Mouse (Mus musculus) neural tube, embryonic 14.5 days (tissue): Measurements from ENCODE around the gene Smim24. TPM values are rescaled to one million over a fixed set of nuclear protein-coding genes. Genes with fewer than 3 reads are reported as not detected.

ENCODE experiments used
- ATAC-seq: fragments of 200-750 bp; cut with Nextera tagmentation; 2 replicates; pipeline ENCODE4 v1.8.0; 2017; ENCODE audit warnings: low read depth, mild to moderate bottlenecking, moderate TSS enrichment, moderate library complexity
- H3K27ac ChIP-seq: fragments of 300-500 bp; sonication (generic); 2 replicates; pipeline ENCODE4 v1.5.1; 2014; ENCODE audit warnings: low read depth, mild to moderate bottlenecking, control low read depth, low read length, moderate library complexity, mixed read lengths
- H3K27me3 ChIP-seq: fragments of 300-500 bp; sonication (generic); 2 replicates; pipeline ENCODE4 v1.6.1; 2014; ENCODE audit warnings: low read length; ENCODE audit not compliant: control insufficient read depth, insufficient read depth
- H3K36me3 ChIP-seq: fragments of 300-500 bp; sonication (generic); 2 replicates; pipeline ENCODE4 v1.6.1; 2014; ENCODE audit warnings: low read length, mixed read lengths; ENCODE audit not compliant: control insufficient read depth, insufficient read depth
- H3K4me1 ChIP-seq: fragments of 300-500 bp; sonication (generic); 2 replicates; pipeline ENCODE4 v1.6.1; 2014; ENCODE audit warnings: low read length; ENCODE audit not compliant: control insufficient read depth, insufficient read depth
- H3K4me2 ChIP-seq: fragments of 300-500 bp; sonication (generic); 2 replicates; pipeline ENCODE4 v1.6.1; 2014; ENCODE audit warnings: mild to moderate bottlenecking, low read depth, low read length, control low read depth
- H3K4me3 ChIP-seq: fragments of 300-500 bp; sonication (generic); 2 replicates; pipeline ENCODE4 v1.5.1; 2014; ENCODE audit warnings: low read depth, low read length, control low read depth, mixed read lengths
- H3K9ac ChIP-seq: fragments of 300-500 bp; sonication (generic); replicated peaks from 2 replicates; pipeline ENCODE4 v1.6.1; 2014; ENCODE audit warnings: low read depth, mild to moderate bottlenecking, control low read depth, low read length, mixed read lengths
- H3K9me3 ChIP-seq: fragments of 300-500 bp; sonication (generic); 2 replicates; pipeline ENCODE4 v1.6.1; 2016; ENCODE audit warnings: low read length; ENCODE audit not compliant: control insufficient read depth
- WGBS: fragments of 180-500 bp; shearing (Covaris S2); extraction: QIAGEN DNeasy Blood & Tissue Kit; methylation state at CpG from one replicate; pipeline ENCODE4 v1.1.7; 2014; 5-methylcytosine and 5-hydroxymethylcytosine counted together
- polyA plus RNA-seq: library from polyadenylated mRNA; unstranded; fragments of >200 nt; fragmentation: Nextera tagmentation; extraction: Ambion mirVana; gene quantifications from 2 replicates; pipeline ENCODE4 v1.2.1, GENCODE M21; 2014

Smim24 gene
- polyA plus RNA-seq, 1 experiment from 2014 or later: 2.0 TPM

DNA sequence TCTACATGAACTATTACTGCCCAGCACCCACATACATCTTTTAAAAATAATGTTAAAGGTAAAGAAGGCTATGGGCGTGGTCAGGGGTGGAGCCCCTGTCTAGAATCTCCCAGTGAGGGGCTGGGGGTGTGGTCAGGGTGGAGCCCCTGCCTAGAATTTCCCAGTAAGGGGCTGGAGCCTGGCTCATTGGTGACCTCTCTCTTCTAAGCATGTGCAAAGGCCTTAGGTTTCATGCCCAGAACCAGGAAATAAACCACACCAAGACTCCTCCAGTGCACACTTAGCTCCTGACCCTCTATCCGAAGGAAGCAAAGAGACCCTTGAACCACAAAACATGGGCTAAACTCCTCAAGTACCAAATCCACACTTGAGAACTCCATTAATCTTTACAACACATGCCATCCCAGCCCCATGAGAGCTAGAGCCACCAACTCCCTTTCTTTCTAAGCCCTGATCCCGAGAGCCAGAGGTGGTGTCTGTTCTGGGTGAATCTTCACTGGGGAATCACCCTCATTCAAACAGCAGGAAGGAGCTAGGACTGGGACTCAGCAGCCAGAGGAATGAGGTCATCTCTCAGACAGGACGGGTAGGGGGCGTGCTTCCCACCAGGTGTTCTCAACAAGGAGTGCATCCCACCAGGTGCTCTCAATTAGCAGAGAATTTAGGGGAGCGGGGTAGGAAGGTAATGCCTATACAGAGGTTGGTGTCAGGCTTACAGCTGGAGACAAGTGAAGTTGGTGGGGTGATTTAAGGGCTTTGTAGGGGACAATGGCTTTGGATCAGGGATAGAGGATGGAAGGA lies 16.1 kb upstream of the Smim24 start:
- Histone ChIP-seq H3K4me3 (peak overlapping the region; percentile 75), H3K9ac (no peak overlapping the region; the same call in 1 of the 2 replicates), H3K36me3 (peaks cover 4% of the 10 kb centered on the region; the same call in 1 of the 2 replicates), H3K4me1 (peaks cover 21% of the 10 kb centered on the region), H3K27ac (no peak overlapping the region), H3K4me2 (peak overlapping the region; percentile 89), H3K27me3 (no peaks in the 10 kb centered on the region), H3K9me3 (no peaks in the 10 kb centered on the region)
- no peak for ATAC-seq
- 43% methylated on average over 6 of the region's 6 CpGs for WGBS

DNA sequence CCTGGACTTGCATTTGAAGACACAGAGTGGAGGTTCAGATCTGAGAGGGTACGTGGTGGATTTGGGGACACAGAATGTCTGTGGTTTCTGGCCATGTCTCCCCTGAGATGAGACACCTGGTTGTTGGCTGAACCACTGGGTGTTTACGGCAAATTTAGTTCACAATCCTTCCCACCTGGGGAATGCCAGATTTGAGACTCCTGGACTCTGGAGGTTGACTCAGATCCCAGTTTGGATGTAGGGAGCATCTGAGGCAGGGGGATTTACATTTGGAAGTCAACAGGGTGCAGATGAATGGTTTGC lies 15.5 kb upstream of the Smim24 start:
- Histone ChIP-seq H3K4me3 (peak overlapping the region; percentile 75), H3K9me3 (no peaks in the 10 kb centered on the region), H3K4me1 (peaks cover 21% of the 10 kb centered on the region), H3K9ac (peak overlapping the region; percentile 79; the same call in 1 of the 2 replicates), H3K4me2 (peak overlapping the region; percentile 89), H3K27me3 (no peaks in the 10 kb centered on the region), H3K36me3 (peaks cover 4% of the 10 kb centered on the region; the same call in 1 of the 2 replicates), H3K27ac (no peak overlapping the region)
- no peak for ATAC-seq
- 65% methylated on average over 2 of the region's 2 CpGs for WGBS

DNA sequence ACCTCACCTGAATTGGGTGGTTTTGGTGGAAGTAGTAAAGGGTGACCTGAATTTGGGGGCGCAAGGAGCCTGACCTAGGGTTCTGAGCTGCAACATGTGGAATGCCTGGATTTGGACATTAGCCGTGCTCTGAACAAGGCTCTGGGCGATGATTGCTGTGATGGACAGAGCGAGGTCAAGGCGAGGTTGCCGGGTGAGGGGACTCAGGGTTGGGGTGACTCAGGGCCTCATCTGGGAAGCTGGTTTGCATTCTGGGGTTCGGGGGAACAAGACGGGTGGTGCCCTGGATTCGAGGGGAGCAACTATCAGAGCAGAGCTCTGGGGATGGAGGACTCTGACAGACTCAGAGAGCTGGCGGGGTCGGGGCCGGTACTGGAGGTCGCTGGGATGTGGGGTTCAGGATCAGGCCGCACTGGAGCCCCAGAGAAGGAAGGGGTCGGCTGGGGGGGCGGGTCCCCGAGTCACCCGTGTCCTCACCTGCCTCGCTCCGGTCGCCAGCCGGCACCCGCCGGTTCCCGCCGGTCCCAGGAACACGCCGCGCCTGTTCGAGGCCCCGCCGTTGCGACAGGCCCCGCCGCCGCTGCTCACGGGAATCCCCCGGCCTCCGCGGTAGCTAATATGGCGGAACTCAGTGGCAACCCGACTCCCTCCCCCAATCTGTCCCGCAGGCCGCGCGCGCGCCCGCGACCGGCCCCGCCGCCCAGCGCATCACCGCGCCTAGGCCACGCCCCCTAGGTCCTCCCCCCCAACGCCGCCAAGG lies 14.9 kb upstream of the Smim24 start, which contains the start of gene Fzr1:
Gene Fzr1, minus strand, starts transcription at position 724 of the 760 bp plus-strand sequence.
- peaks cover 21% of the 10 kb centered on the region for H3K4me1 ChIP-seq
- H3K4me3 ChIP-seq: peak within 1 kb of the TSS; percentile 75
- ATAC-seq: peak; percentile 52
- no peaks in the 10 kb centered on the region for H3K27me3 ChIP-seq
- peaks cover 4% of the 10 kb centered on the region; the same call in 1 of the 2 replicates for H3K36me3 ChIP-seq
- H3K9ac ChIP-seq: peak within 1 kb of the TSS; percentile 79
- H3K9me3 ChIP-seq: no peaks in the 10 kb centered on the region
- peak within 1 kb of the TSS; percentile 79 for H3K27ac ChIP-seq
- H3K4me2 ChIP-seq: peak within 1 kb of the TSS; percentile 89
- under 1% methylated on average over 58 of the region's 59 CpGs for WGBS

DNA sequence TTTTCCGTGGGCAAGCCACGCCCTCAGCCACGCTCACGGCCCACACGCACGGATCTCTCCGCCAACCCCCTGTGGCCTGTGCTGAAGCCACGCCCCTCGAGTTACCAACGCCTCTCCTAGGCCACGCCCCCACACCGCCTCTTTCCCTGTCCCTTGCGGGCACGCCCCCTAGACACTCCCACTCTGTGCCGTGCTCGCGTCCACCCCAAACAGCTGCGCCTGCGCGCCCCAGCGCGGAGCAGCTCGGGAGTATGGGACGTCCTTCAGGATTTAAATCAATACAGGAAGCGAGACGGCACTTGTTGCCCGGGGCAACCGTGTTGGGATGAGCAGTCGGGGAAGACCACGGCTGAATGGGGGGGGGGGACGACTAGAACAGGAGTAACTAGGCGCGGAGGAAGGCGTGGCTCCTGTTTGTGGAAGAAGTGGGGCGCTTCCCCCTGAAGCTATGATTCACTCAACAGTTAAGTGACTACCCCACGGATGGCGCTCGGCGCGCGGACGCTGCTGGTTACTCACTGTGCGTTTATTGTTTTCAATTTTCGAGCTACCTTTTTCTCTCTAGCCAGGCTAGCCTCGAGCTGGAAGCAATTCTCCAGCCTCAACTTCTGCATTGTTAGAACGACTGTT lies 14.2 kb upstream of the Smim24 start:
- WGBS: 1% methylated on average over 46 of the region's 46 CpGs
- Histone ChIP-seq H3K27ac (peak overlapping the region; percentile 79), H3K9ac (peak overlapping the region; percentile 79), H3K4me1 (peaks cover 21% of the 10 kb centered on the region), H3K27me3 (no peaks in the 10 kb centered on the region), H3K36me3 (peaks cover 4% of the 10 kb centered on the region; the same call in 1 of the 2 replicates), H3K9me3 (no peaks in the 10 kb centered on the region), H3K4me3 (peak overlapping the region; percentile 75), H3K4me2 (peak overlapping the region; percentile 52)
- ATAC-seq: peak; percentile 95

DNA sequence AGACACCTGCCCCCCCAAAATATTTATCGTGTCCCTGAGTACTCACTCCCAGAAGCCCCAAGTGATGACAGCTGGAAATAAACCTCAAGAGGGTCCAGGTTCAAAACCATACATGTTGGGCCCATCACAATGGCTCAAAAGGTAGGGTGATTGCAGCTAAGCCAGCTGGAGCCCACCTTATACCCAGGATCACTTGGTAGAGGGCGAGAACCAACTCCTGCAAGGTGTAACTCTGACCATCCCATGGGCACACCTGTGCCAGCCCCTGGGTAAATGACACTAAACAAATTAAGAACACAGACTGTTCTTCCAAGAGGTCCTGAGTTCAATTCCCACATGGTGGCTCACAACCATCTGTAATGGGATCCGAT lies 13.7 kb upstream of the Smim24 start:
- Histone ChIP-seq H3K9me3 (no peaks in the 10 kb centered on the region), H3K27ac (peak overlapping the region; percentile 70; the same call in 1 of the 2 replicates), H3K27me3 (no peaks in the 10 kb centered on the region), H3K9ac (no peak overlapping the region; the same call in 1 of the 2 replicates), H3K4me2 (peak overlapping the region; percentile 52), H3K36me3 (peaks cover under 1% of the 10 kb centered on the region; the same call in 1 of the 2 replicates), H3K4me3 (peak overlapping the region; percentile 75), H3K4me1 (peaks cover 21% of the 10 kb centered on the region)
- 57% methylated on average over 3 of the region's 3 CpGs for WGBS
- peak; percentile 3 for ATAC-seq

DNA sequence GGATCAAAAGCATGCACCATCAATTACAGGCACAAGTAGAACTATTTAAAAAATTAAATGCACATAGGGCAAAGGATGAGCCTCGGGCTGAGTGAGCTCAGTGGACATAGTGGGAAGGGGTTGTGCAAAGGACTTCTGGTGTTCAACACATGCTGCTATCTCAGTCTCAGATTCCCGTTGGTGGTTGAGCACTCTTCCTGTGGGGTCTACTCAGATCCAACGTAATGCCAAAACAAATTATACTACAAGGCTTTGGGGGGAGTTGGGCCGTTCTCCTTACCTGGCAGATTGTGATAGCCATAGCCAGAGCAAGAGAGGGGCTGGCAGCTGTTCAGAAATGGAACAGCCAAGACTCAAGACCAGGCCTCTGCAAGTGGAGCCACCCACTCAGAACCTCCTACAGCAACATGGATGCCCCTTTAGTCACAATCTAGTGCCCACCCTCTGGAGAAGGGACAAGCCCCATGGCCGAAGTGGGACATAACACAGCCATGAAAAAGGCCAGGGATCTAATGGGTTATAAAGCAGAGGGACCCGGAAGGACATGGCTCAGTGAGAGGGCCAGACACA lies 13.0 kb upstream of the Smim24 start:
- H3K36me3 ChIP-seq: no peaks in the 10 kb centered on the region
- H3K9ac ChIP-seq: no peak overlapping the region
- peaks cover 23% of the 10 kb centered on the region for H3K4me1 ChIP-seq
- no peaks in the 10 kb centered on the region for H3K9me3 ChIP-seq
- no peak for ATAC-seq
- WGBS: 92% methylated on average over 6 of the region's 6 CpGs
- H3K27ac ChIP-seq: no peak overlapping the region
- no peak overlapping the region for H3K4me2 ChIP-seq
- H3K27me3 ChIP-seq: no peaks in the 10 kb centered on the region
- no peak overlapping the region for H3K4me3 ChIP-seq

DNA sequence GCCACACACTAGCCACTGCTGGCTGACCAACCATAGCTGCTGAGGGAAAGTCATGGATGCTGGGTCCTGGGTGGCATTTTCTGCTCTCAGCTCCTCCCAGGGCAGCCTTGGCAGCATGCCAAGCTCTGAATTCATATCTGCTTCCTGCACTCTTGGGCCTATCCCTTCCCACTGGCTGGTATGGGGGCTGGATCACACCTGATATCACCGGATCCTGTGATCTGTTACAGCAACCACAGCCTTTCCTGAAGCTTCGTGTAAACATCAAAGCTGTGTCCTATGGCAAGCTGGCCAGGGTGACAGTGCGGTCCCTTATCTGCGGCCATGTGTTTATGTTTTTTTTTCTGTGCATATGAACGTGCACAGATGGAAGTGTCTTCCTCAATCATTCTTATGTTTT lies 10.8 kb upstream of the Smim24 start:
- ATAC-seq: no peak
- Histone ChIP-seq H3K9ac (no peak overlapping the region), H3K27me3 (no peaks in the 10 kb centered on the region), H3K4me1 (peaks cover 15% of the 10 kb centered on the region), H3K27ac (no peak overlapping the region), H3K36me3 (peaks cover 6% of the 10 kb centered on the region), H3K4me2 (no peak overlapping the region), H3K4me3 (no peak overlapping the region), H3K9me3 (no peaks in the 10 kb centered on the region)
- WGBS: 82% methylated on average over 5 of the region's 5 CpGs

DNA sequence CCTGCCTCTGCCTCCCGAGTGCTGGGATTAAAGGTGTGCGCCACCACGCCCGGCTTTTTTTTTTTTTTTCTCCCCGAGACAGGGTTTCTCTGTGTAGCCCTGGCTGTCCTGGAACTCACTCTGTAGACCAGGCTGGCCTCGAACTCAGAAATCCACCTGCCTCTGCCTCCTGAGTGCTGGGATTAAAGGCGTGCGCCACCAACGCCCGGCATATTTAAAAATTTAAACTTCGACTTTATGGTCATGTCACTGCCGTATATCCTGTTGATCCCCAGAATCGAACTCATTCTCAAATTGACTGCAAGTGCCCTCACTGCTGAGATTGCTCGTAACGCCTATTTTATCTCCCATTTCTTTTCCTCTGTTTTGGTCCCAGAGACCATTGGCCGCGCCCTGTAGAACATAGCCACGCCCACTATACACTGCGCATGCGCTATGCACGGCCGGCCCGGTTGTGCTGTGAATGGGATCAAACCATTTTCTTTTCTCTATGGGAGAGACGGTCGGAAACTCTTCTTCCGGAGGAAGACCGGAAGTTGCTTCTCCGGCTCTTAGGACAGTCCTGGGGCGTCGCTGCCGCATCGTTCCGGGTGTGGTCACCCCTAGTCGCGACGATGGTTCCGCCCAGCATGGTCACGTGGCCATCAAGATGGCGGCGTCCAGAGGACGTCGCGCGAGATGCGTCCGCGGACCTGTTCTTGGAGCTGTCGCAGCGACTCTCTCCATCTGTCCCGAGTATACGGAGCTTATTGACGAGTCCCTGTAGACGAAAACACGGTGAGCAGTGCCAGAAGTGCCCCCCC lies 8.8 kb upstream of the Smim24 start, which contains the start of the genes Dohh and Gm48551:
Gene Dohh, plus strand, starts transcription at position 627 of the 803 bp plus-strand sequence.
Gene Gm48551, plus strand, starts transcription at position 665 of the 803 bp plus-strand sequence.
- peaks cover 8% of the 10 kb centered on the region for H3K4me1 ChIP-seq
- H3K9me3 ChIP-seq: no peaks in the 10 kb centered on the region
- 7% methylated on average over 53 of the region's 54 CpGs for WGBS
- peak within 1 kb of the TSS; percentile 84 for H3K27ac ChIP-seq
- H3K27me3 ChIP-seq: no peaks in the 10 kb centered on the region
- H3K4me3 ChIP-seq: peak within 1 kb of the TSS; percentile 93
- peak within 1 kb of the TSS; percentile 91 for H3K4me2 ChIP-seq
- peaks cover 21% of the 10 kb centered on the region for H3K36me3 ChIP-seq
- H3K9ac ChIP-seq: peak within 1 kb of the TSS; percentile 82
- peak; percentile 95 for ATAC-seq
